ENCODE assay signal across 10 mouse cellular contexts in the genomic region with DNA sequence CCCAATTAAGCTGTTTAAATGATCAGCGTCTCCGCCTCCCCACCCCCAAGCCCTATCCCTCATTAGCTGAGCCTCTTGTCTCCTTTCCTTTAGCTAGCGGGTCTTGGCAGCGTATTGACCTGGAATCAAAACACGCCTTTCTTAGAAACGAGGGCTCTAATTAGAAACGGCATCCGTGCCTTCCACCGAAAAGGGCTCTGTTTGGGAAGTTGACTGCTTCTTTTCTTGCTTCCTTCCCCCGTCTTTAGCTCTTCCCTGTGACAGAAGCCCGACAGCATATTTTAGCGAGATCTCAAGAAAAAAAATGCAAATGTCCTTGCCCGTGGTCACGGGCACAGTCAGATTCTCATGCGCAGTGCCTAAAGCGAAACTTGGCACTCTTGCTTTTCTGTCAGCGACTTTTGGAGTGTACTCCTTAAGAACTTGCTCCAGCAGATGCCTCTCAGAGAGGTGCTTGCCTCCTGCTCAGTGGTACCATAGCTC. TPM values are rescaled to one million over a fixed set of nuclear protein-coding genes. Genes with fewer than 3 reads are reported as not detected.
A peak's percentile ranks its signal among the peaks of the same experiment; 100 is the strongest.
DNase-seq lines count a peak whose midpoint lies in the region; ATAC-seq and TF ChIP-seq lines count a peak whose summit lies in the region.
"Had no signal": no experiment of that assay in that cellular context is flagged by ENCODE, and none has a peak within 500 bp of the region (broad histone marks: within the 10 kb centered on the region; RNA-seq: fewer than 3 reads in every experiment).

No protein-coding gene starts in this region.

- TF ChIP-seq CTCF in forebrain, postnatal 0 days (IDR thresholded peaks at IDR 0.05; ENCODE audit: low read depth), result no peak
- no peak for TF ChIP-seq CTCF in intestine, postnatal 0 days (IDR thresholded peaks at IDR 0.05; ENCODE audit: low read depth)

- H3K27me3 ChIP-seq in forebrain, postnatal 0 days (ENCODE audit: insufficient read depth, low read length), result no peaks in the 10 kb centered on the region
- no peaks in the 10 kb centered on the region for H3K27me3 ChIP-seq in midbrain, embryonic 14.5 days (ENCODE audit: control insufficient read depth, insufficient read depth, low read length)
- H3K27me3 ChIP-seq in intestine, postnatal 0 days (replicated peaks; ENCODE audit: control insufficient read depth, insufficient read depth, low read length), result no peaks in the 10 kb centered on the region
- H3K27me3 ChIP-seq in heart, embryonic 10.5 days (ENCODE audit: insufficient read depth, poor library complexity, severe bottlenecking), result 0 out of 2 replicates have a peak, but pooled peaks cover 4% of the 10 kb centered on the region
- H3K27me3 ChIP-seq: limb, embryonic 15.5 days had no signal

- peak; percentile 82 for ATAC-seq in forebrain, postnatal 0 days
- no peak for ATAC-seq in midbrain, embryonic 14.5 days (ENCODE audit: low FRiP score, low TSS enrichment)
- no peak for ATAC-seq in intestine, postnatal 0 days

- WGBS in forebrain, postnatal 0 days, result 15% methylated on average over 17 of the region's 17 CpGs
- 51% methylated on average over 17 of the region's 17 CpGs for WGBS in midbrain, embryonic 14.5 days
- 85% methylated on average over 17 of the region's 17 CpGs for whole genome bisulfite sequencing in intestine, postnatal 0 days
- 89% methylated on average over 17 of the region's 17 CpGs for WGBS in heart, embryonic 10.5 days

- peak overlapping the region; percentile 41 for H3K4me2 ChIP-seq in forebrain, postnatal 0 days (ENCODE audit: low read depth)
- peak overlapping the region; percentile 7 for H3K4me2 ChIP-seq in midbrain, embryonic 14.5 days (ENCODE audit: low read length)
- no peak overlapping the region for H3K4me2 ChIP-seq in intestine, postnatal 0 days (replicated peaks; ENCODE audit: low read depth)
- H3K4me2 ChIP-seq: limb, embryonic 15.5 days had no signal

- H3K4me1 ChIP-seq in forebrain, postnatal 0 days (ENCODE audit: insufficient read depth), result peaks cover 19% of the 10 kb centered on the region
- H3K4me1 ChIP-seq in midbrain, embryonic 14.5 days (ENCODE audit: control insufficient read depth, insufficient read depth, low read length), result peaks cover 13% of the 10 kb centered on the region; the same call in 1 of the 2 replicates
- H3K4me1 ChIP-seq in intestine, postnatal 0 days (replicated peaks; ENCODE audit: control insufficient read depth, insufficient read depth, low read length), result no peaks in the 10 kb centered on the region
- H3K4me1 ChIP-seq in heart, embryonic 10.5 days, result peaks cover 17% of the 10 kb centered on the region

- peak overlapping the region; percentile 67 for H3K27ac ChIP-seq in forebrain, postnatal 0 days (ENCODE audit: low read depth, low read length)
- H3K27ac ChIP-seq in midbrain, embryonic 14.5 days (replicated peaks; ENCODE audit: low read depth, low read length), result peak overlapping the region; percentile 16; the same call in 1 of the 2 replicates
- no peak overlapping the region for H3K27ac ChIP-seq in intestine, postnatal 0 days (ENCODE audit: low read depth, low read length)
- no peak overlapping the region for H3K27ac ChIP-seq in heart, embryonic 10.5 days
- H3K27ac ChIP-seq: limb, embryonic 15.5 days had no signal

- peak; percentile 35 for DNase-seq in right cerebral cortex, adult 18-20 months
- DNase-seq in right cerebral cortex, postnatal 4 days, result no peak
- DNase-seq in forebrain, postnatal 0 days, result peak; percentile 76
- DNase-seq in midbrain, embryonic 14.5 days, result peak; percentile 53
- DNase-seq in heart, embryonic 10.5 days (ENCODE audit: low spot score), result no peak
- no peak for DNase-seq in MN1 (ENCODE audit: low spot score)
- DNase-seq: kidney, postnatal 14 days had no signal

- H3K9me3 ChIP-seq in forebrain, postnatal 0 days (ENCODE audit: low read length), result no peaks in the 10 kb centered on the region
- no peaks in the 10 kb centered on the region for H3K9me3 ChIP-seq in midbrain, embryonic 14.5 days (ENCODE audit: control insufficient read depth, low read length)
- H3K9me3 ChIP-seq in intestine, postnatal 0 days (ENCODE audit: control insufficient read depth), result no peaks in the 10 kb centered on the region
- peaks cover 13% of the 10 kb centered on the region; the same call in 1 of the 2 replicates for H3K9me3 ChIP-seq in heart, embryonic 10.5 days
- H3K9me3 ChIP-seq: limb, embryonic 15.5 days had no signal

- H3K36me3 ChIP-seq in forebrain, postnatal 0 days (ENCODE audit: insufficient read depth), result no peaks in the 10 kb centered on the region
- H3K36me3 ChIP-seq in midbrain, embryonic 14.5 days (ENCODE audit: control insufficient read depth, insufficient read depth, low read length), result no peaks in the 10 kb centered on the region
- no peaks in the 10 kb centered on the region for H3K36me3 ChIP-seq in intestine, postnatal 0 days (ENCODE audit: control insufficient read depth, insufficient read depth)
- 0 out of 2 replicates have a peak, but pooled peaks cover 4% of the 10 kb centered on the region for H3K36me3 ChIP-seq in heart, embryonic 10.5 days
- H3K36me3 ChIP-seq: limb, embryonic 15.5 days had no signal

- H3K9ac ChIP-seq in forebrain, postnatal 0 days, result no peak overlapping the region
- H3K9ac ChIP-seq in midbrain, embryonic 14.5 days (replicated peaks; ENCODE audit: low read length), result no peak overlapping the region
- no peak overlapping the region for H3K9ac ChIP-seq in intestine, postnatal 0 days (ENCODE audit: low read depth, low read length)
- H3K9ac ChIP-seq: limb, embryonic 15.5 days had no signal

- peak overlapping the region; percentile 21; the same call in 1 of the 2 replicates for H3K4me3 ChIP-seq in forebrain, postnatal 0 days (ENCODE audit: low read depth, low read length)
- H3K4me3 ChIP-seq in midbrain, embryonic 14.5 days (replicated peaks; ENCODE audit: low read depth, low read length), result no peak overlapping the region
- no peak overlapping the region for H3K4me3 ChIP-seq in intestine, postnatal 0 days (ENCODE audit: low read depth, low read length)
- H3K4me3 ChIP-seq in heart, embryonic 10.5 days, result no peak overlapping the region
- H3K4me3 ChIP-seq: limb, embryonic 15.5 days had no signal

RNA-seq across cellular contexts. Expression of a gene that starts 10.3 kb away (rescaled TPM):
- 1.5 and 3.7 TPM in 2 replicates for total RNA-seq in forebrain, postnatal 0 days (2014; rRNA removed)
- 1.4 and 1.9 TPM in 2 replicates for polyA plus RNA-seq in forebrain, postnatal 0 days (2015; fragmentation: Nextera tagmentation; extraction: Ambion mirVana)
- polyA plus RNA-seq in midbrain, embryonic 14.5 days (2014; fragmentation: Nextera tagmentation; extraction: Ambion mirVana), result 2.3 and 2.9 TPM in 2 replicates
- 0.72 and 0.77 TPM in 2 replicates for polyA plus RNA-seq in intestine, postnatal 0 days (2015; fragmentation: Nextera tagmentation; extraction: Ambion mirVana)
- 0.67 and 0.78 TPM in 2 replicates for polyA plus RNA-seq in heart, embryonic 10.5 days (2016; fragmentation: Nextera tagmentation; extraction: Ambion mirVana)
- total RNA-seq: heart, postnatal 25 days had no signal

Comparison
In these comparisons a context has a peak if more than half of its experiments do, and no peak if none do; other contexts are left out.
1. DNase-seq: peak in right cerebral cortex, adult 18-20 months (single experiment), forebrain, postnatal 0 days (single experiment) and midbrain, embryonic 14.5 days (single experiment); none in right cerebral cortex, postnatal 4 days (single experiment), heart, embryonic 10.5 days (single experiment) and MN1 (single experiment).
2. H3K27ac ChIP-seq: peak in forebrain, postnatal 0 days (single experiment) and midbrain, embryonic 14.5 days (single experiment); none in intestine, postnatal 0 days (single experiment) and heart, embryonic 10.5 days (single experiment).